Mouse (Mus musculus) intestine, embryonic 15.5 days (tissue): Measurements from ENCODE around the gene 3110082J24Rik. TPM values are rescaled to one million over a fixed set of nuclear protein-coding genes. Genes with fewer than 3 reads are reported as not detected.

ENCODE experiments used
- ATAC-seq: fragments of 200-750 bp; cut with Nextera tagmentation; 2 replicates; pipeline ENCODE4 v1.8.0; 2017; ENCODE audit warnings: moderate TSS enrichment, moderate library complexity
- H3K27ac ChIP-seq: fragments of 300-500 bp; sonication (generic); 2 replicates; pipeline ENCODE4 v1.5.1; 2015; ENCODE audit warnings: mild to moderate bottlenecking, inconsistent platforms
- H3K27me3 ChIP-seq: fragments of 300-500 bp; sonication (generic); replicated peaks from 2 replicates; pipeline ENCODE4 v1.6.1; 2015; ENCODE audit warnings: inconsistent platforms
- H3K36me3 ChIP-seq: fragments of 300-500 bp; sonication (generic); 2 replicates; pipeline ENCODE4 v1.6.1; 2015; ENCODE audit warnings: inconsistent platforms
- H3K4me1 ChIP-seq: fragments of 300-500 bp; sonication (generic); replicated peaks from 2 replicates; pipeline ENCODE4 v1.6.1; 2015; ENCODE audit warnings: inconsistent platforms
- H3K4me2 ChIP-seq: fragments of 300-500 bp; sonication (generic); replicated peaks from 2 replicates; pipeline ENCODE4 v1.6.1; 2015; ENCODE audit warnings: mild to moderate bottlenecking, inconsistent platforms
- H3K4me3 ChIP-seq: fragments of 300-500 bp; sonication (generic); replicated peaks from 2 replicates; pipeline ENCODE4 v1.5.1; 2015; ENCODE audit warnings: inconsistent platforms
- H3K9ac ChIP-seq: fragments of 300-500 bp; sonication (generic); 2 replicates; pipeline ENCODE4 v1.6.1; 2015; ENCODE audit warnings: inconsistent platforms
- H3K9me3 ChIP-seq: fragments of 300-500 bp; sonication (generic); 2 replicates; pipeline ENCODE4 v1.6.1; 2016; ENCODE audit warnings: inconsistent platforms
- WGBS: fragments of 180-500 bp; shearing (Covaris S2); methylation state at CpG from one replicate; pipeline ENCODE4 v1.1.7; 2015; 5-methylcytosine and 5-hydroxymethylcytosine counted together
- polyA plus RNA-seq: library from polyadenylated mRNA; unstranded; fragments of >200 nt; fragmentation: Nextera tagmentation; extraction: Ambion mirVana; gene quantifications from 2 replicates; pipeline ENCODE4 v1.2.1, GENCODE M21; 2015

3110082J24Rik gene
- not detected in 2 replicates for polyA plus RNA-seq

GRCm38 (mm10) chr5:30105668-30106300, at the start of gene 3110082J24Rik:
3110082J24Rik (minus strand) TSS chr5:30106086.
- Histone ChIP-seq H3K4me1 (peaks cover 22% of the 10 kb centered on the region), H3K4me2 (peak within 1 kb of the TSS; percentile 97), H3K27ac (no peak within 1 kb of the TSS), H3K36me3 (no peaks in the 10 kb centered on the region), H3K27me3 (peaks cover 44% of the 10 kb centered on the region), H3K9ac (peak within 1 kb of the TSS; percentile 42), H3K4me3 (peak within 1 kb of the TSS; percentile 49), H3K9me3 (no peaks in the 10 kb centered on the region)
- no peak for ATAC-seq
- WGBS, result 3% methylated on average over 29 of the region's 29 CpGs

- ATAC-seq, result peak; percentile 52
- no peaks in the 10 kb centered on the region for H3K9me3 ChIP-seq
- 0% methylated on average over 31 of the region's 31 CpGs for WGBS
- 0 out of 2 replicates have a peak, but pooled peaks cover 7% of the 10 kb centered on the region for H3K4me1 ChIP-seq
- peak overlapping the region; percentile 89 for H3K4me3 ChIP-seq
- no peaks in the 10 kb centered on the region for H3K27me3 ChIP-seq
- peak overlapping the region; percentile 66 for H3K4me2 ChIP-seq
- peak overlapping the region; percentile 92 for H3K9ac ChIP-seq
- H3K36me3 ChIP-seq, result no peaks in the 10 kb centered on the region
- peak overlapping the region; percentile 93 for H3K27ac ChIP-seq
These were observed 49.5 kb upstream of the 3110082J24Rik start for GRCm38 (mm10) chr5:30155395-30155792.

- no peaks in the 10 kb centered on the region for H3K36me3 ChIP-seq
- under 1% methylated on average over 53 of the region's 53 CpGs for WGBS
- H3K4me1 ChIP-seq, result 0 out of 2 replicates have a peak, but pooled peaks cover 7% of the 10 kb centered on the region
- no peaks in the 10 kb centered on the region for H3K9me3 ChIP-seq
- peak within 1 kb of the TSS; percentile 93 for H3K27ac ChIP-seq
- peak; percentile 88 for ATAC-seq
- H3K27me3 ChIP-seq, result no peaks in the 10 kb centered on the region
- H3K4me3 ChIP-seq, result peak within 1 kb of the TSS; percentile 89
- peak within 1 kb of the TSS; percentile 66 for H3K4me2 ChIP-seq
- peak within 1 kb of the TSS; percentile 92 for H3K9ac ChIP-seq
These were observed 48.8 kb upstream of the 3110082J24Rik start, which contains the start of the genes Hadha and Hadhb for GRCm38 (mm10) chr5:30154474-30155394. Hadha (minus strand) TSS chr5:30155162. Hadhb (plus strand) TSS chr5:30155248.

- WGBS, result 22% methylated on average over 4 of the region's 4 CpGs
- no peak for ATAC-seq
- Histone ChIP-seq H3K9ac (peak overlapping the region; percentile 92), H3K4me1 (0 out of 2 replicates have a peak, but pooled peaks cover 7% of the 10 kb centered on the region), H3K4me2 (peak overlapping the region; percentile 66), H3K27ac (peak overlapping the region; percentile 93; the same call in 1 of the 2 replicates), H3K36me3 (0 out of 2 replicates have a peak, but pooled peaks cover 2% of the 10 kb centered on the region), H3K9me3 (no peaks in the 10 kb centered on the region), H3K27me3 (no peaks in the 10 kb centered on the region), H3K4me3 (peak overlapping the region; percentile 89)
These were observed 48.1 kb upstream of the 3110082J24Rik start for GRCm38 (mm10) chr5:30154013-30154412.

GRCm38 (mm10) chr5:30153222-30153621, 47.3 kb upstream of the 3110082J24Rik start:
- Histone ChIP-seq H3K4me3 (no peak overlapping the region), H3K9ac (no peak overlapping the region), H3K36me3 (0 out of 2 replicates have a peak, but pooled peaks cover 3% of the 10 kb centered on the region), H3K27me3 (no peaks in the 10 kb centered on the region), H3K4me1 (0 out of 2 replicates have a peak, but pooled peaks cover 7% of the 10 kb centered on the region), H3K9me3 (no peaks in the 10 kb centered on the region), H3K27ac (no peak overlapping the region), H3K4me2 (peak overlapping the region; percentile 33; the same call in 1 of the 2 replicates)
- no peak for ATAC-seq
- WGBS, result 89% methylated on average over 2 of the region's 2 CpGs

- H3K4me2 ChIP-seq, result no peak overlapping the region
- 0 out of 2 replicates have a peak, but pooled peaks cover 3% of the 10 kb centered on the region for H3K36me3 ChIP-seq
- H3K27ac ChIP-seq, result no peak overlapping the region
- H3K27me3 ChIP-seq, result no peaks in the 10 kb centered on the region
- no peak overlapping the region for H3K9ac ChIP-seq
- 69% methylated on average over 1 of the region's 1 CpGs for WGBS
- no peak overlapping the region for H3K4me3 ChIP-seq
- no peak for ATAC-seq
- H3K4me1 ChIP-seq, result 0 out of 2 replicates have a peak, but pooled peaks cover 7% of the 10 kb centered on the region
- no peaks in the 10 kb centered on the region for H3K9me3 ChIP-seq
These were observed 46.5 kb upstream of the 3110082J24Rik start for GRCm38 (mm10) chr5:30152413-30152812.

GRCm38 (mm10) chr5:30152007-30152406, 46.1 kb upstream of the 3110082J24Rik start:
- 58% methylated on average over 4 of the region's 4 CpGs for WGBS
- H3K4me2 ChIP-seq, result peak overlapping the region; percentile 17; the same call in 1 of the 2 replicates
- no peaks in the 10 kb centered on the region for H3K27me3 ChIP-seq
- H3K4me3 ChIP-seq, result no peak overlapping the region
- H3K9me3 ChIP-seq, result no peaks in the 10 kb centered on the region
- no peak overlapping the region for H3K9ac ChIP-seq
- peak; percentile 60 for ATAC-seq
- H3K4me1 ChIP-seq, result 0 out of 2 replicates have a peak, but pooled peaks cover 7% of the 10 kb centered on the region
- H3K27ac ChIP-seq, result no peak overlapping the region
- H3K36me3 ChIP-seq, result 0 out of 2 replicates have a peak, but pooled peaks cover 3% of the 10 kb centered on the region

GRCm38 (mm10) chr5:30148133-30148920, 42.4 kb upstream of the 3110082J24Rik start:
- 84% methylated on average over 5 of the region's 5 CpGs for WGBS
- Histone ChIP-seq H3K4me3 (no peak overlapping the region), H3K27ac (no peak overlapping the region), H3K4me2 (no peak overlapping the region), H3K9ac (no peak overlapping the region), H3K4me1 (0 out of 2 replicates have a peak, but pooled peaks cover 2% of the 10 kb centered on the region), H3K9me3 (no peaks in the 10 kb centered on the region), H3K36me3 (peaks cover 21% of the 10 kb centered on the region), H3K27me3 (no peaks in the 10 kb centered on the region)
- ATAC-seq, result no peak

- no peak overlapping the region for H3K9ac ChIP-seq
- no peak for ATAC-seq
- no peak overlapping the region for H3K27ac ChIP-seq
- H3K4me2 ChIP-seq, result no peak overlapping the region
- H3K4me3 ChIP-seq, result no peak overlapping the region
- 83% methylated on average over 6 of the region's 6 CpGs for WGBS
- peaks cover 25% of the 10 kb centered on the region for H3K36me3 ChIP-seq
- no peaks in the 10 kb centered on the region for H3K27me3 ChIP-seq
- no peaks in the 10 kb centered on the region for H3K9me3 ChIP-seq
- H3K4me1 ChIP-seq, result no peaks in the 10 kb centered on the region
These were observed 40.6 kb upstream of the 3110082J24Rik start for GRCm38 (mm10) chr5:30146526-30146925.

- Histone ChIP-seq H3K27ac (no peak overlapping the region), H3K9ac (no peak overlapping the region), H3K36me3 (peaks cover 41% of the 10 kb centered on the region), H3K27me3 (no peaks in the 10 kb centered on the region), H3K9me3 (no peaks in the 10 kb centered on the region), H3K4me1 (no peaks in the 10 kb centered on the region), H3K4me2 (no peak overlapping the region), H3K4me3 (no peak overlapping the region)
- 87% methylated on average over 4 of the region's 4 CpGs for WGBS
- no peak for ATAC-seq
These were observed 32.3 kb upstream of the 3110082J24Rik start for GRCm38 (mm10) chr5:30138193-30138592.

GRCm38 (mm10) chr5:30137271-30137670, 31.4 kb upstream of the 3110082J24Rik start:
- Histone ChIP-seq H3K36me3 (peaks cover 41% of the 10 kb centered on the region), H3K4me1 (no peaks in the 10 kb centered on the region), H3K27me3 (no peaks in the 10 kb centered on the region), H3K4me2 (no peak overlapping the region), H3K27ac (no peak overlapping the region), H3K4me3 (no peak overlapping the region), H3K9ac (no peak overlapping the region), H3K9me3 (no peaks in the 10 kb centered on the region)
- WGBS, result 88% methylated on average over 9 of the region's 9 CpGs
- no peak for ATAC-seq
